Mouse (Mus musculus): ENCODE measurements around the gene Thada. TPM values are rescaled to one million over a fixed set of nuclear protein-coding genes. Genes with fewer than 3 reads are reported as not detected.
A peak's percentile ranks its signal among the peaks of the same experiment; 100 is the strongest.

The Thada gene
- total and polyA plus RNA-seq, 3 experiments = 17.3 to 26.7 (median 22.2) TPM

GRCm38 (mm10) chr17:84330986-84331385 is 135.0 kb downstream of the Thada start:
- no peak overlapping the region for H3K4me3 ChIP-seq (replicated peaks in 1 of 3; ENCODE audit: low read depth in 2 of 3, low read length in 2 of 3, poor library complexity in 1 of 3)
- H3K4me2 ChIP-seq (ENCODE audit: insufficient read depth, low read depth, poor library complexity, severe bottlenecking) = no peak overlapping the region
- peaks cover 3 to 48% of the 10 kb centered on the region in 2 experiments for H3K36me3 ChIP-seq (replicated peaks in 1 of 2; ENCODE audit: control insufficient read depth in 1 of 2, insufficient read depth in 1 of 2, low read length in 1 of 2)
- peak overlapping the region; percentile 41; the same call in 1 of the 2 replicates for H3K27ac ChIP-seq (ENCODE audit: insufficient read depth, low read depth)
- peaks cover 49 to 86% of the 10 kb centered on the region in 2 experiments for H3K4me1 ChIP-seq (ENCODE audit: control insufficient read depth in 1 of 2, insufficient read depth in 2 of 2)
- dilution Hi-C loops (cut with MboI; ENCODE audit: extremely low pct_ligation_motif_present, extremely low pct_unique_long_range_greater_than_20kb, low sequenced_read_pairs) = no loop called here
- in situ Hi-C loops (cut with MboI; ENCODE audit: low pct_ligation_motif_present, low pct_unique_long_range_greater_than_20kb, low sequenced_read_pairs) = no loop called here
- H3K9ac ChIP-seq (ENCODE audit: insufficient read depth, low read depth) = no peak overlapping the region
- DNase-seq (ENCODE audit: extremely low read depth) = no peak
- H3K79me2 ChIP-seq (replicated peaks; ENCODE audit: control insufficient read depth, extremely low read depth, insufficient read depth, poor library complexity, severe bottlenecking) = no peaks in the 10 kb centered on the region; the same call in 1 of the 2 replicates
- H3K27me3 ChIP-seq (replicated peaks) = no peaks in the 10 kb centered on the region
- H3K9me3 ChIP-seq (replicated peaks; ENCODE audit: low read length) = no peaks in the 10 kb centered on the region
- TF ChIP-seq CHD1 (IDR thresholded peaks at IDR 0.05; ENCODE audit: low read depth, low read length) (no peak), TCF12 (IDR thresholded peaks at IDR 0.05; ENCODE audit: low read depth, low read length) (no peak), MAZ (IDR thresholded peaks at IDR 0.05; ENCODE audit: low read depth, low read length) (no peak), TBP (conservative IDR thresholded peaks at IDR 0.05; ENCODE audit: low read depth, low read length) (no peak), RCOR1 (conservative IDR thresholded peaks at IDR 0.05; ENCODE audit: low read depth, low read length) (no peak), MAX (IDR thresholded peaks at IDR 0.05; ENCODE audit: low read length) (no peak), POLR2A (IDR thresholded peaks at IDR 0.05; ENCODE audit: low read depth, low read length) (no peak), CHD2 (IDR thresholded peaks at IDR 0.05; ENCODE audit: low read length) (no peak), ZMIZ1 (IDR thresholded peaks at IDR 0.05; ENCODE audit: low read depth, low read length) (no peak), ZKSCAN1 (IDR thresholded peaks at IDR 0.05; ENCODE audit: borderline replicate concordance, low read depth, low read length) (no peak), PAX5 (IDR thresholded peaks at IDR 0.05; ENCODE audit: low read length) (no peak), JUN (IDR thresholded peaks at IDR 0.05; ENCODE audit: insufficient read depth, low read depth, low read length) (no peak), JUND (conservative IDR thresholded peaks at IDR 0.05; ENCODE audit: low read depth, low read length) (no peak), NRF1 (IDR thresholded peaks at IDR 0.05; ENCODE audit: low read depth, low read length) (no peak), MEF2A (IDR thresholded peaks at IDR 0.05; ENCODE audit: borderline replicate concordance, low read depth, low read length) (no peak), NELFE (IDR thresholded peaks at IDR 0.05; ENCODE audit: low read depth, low read length) (no peak), POLR2AphosphoS2 (IDR thresholded peaks at IDR 0.05; ENCODE audit: low read depth, low read length) (no peak), ELF1 (IDR thresholded peaks at IDR 0.05; ENCODE audit: low read depth, low read length) (no peak), MYC (IDR thresholded peaks at IDR 0.05; ENCODE audit: low read depth, low read length) (no peak), E2F4 (IDR thresholded peaks at IDR 0.05; ENCODE audit: insufficient replicate concordance, low read depth, low read length) (no peak)

- Histone ChIP-seq H3K79me2 (replicated peaks; ENCODE audit: control insufficient read depth, extremely low read depth, insufficient read depth, poor library complexity, severe bottlenecking) (no peaks in the 10 kb centered on the region; the same call in 1 of the 2 replicates), H3K27me3 (replicated peaks) (no peaks in the 10 kb centered on the region), H3K36me3 (replicated peaks in 1 of 2; ENCODE audit: control insufficient read depth in 1 of 2, insufficient read depth in 1 of 2, low read length in 1 of 2) (peaks cover 3 to 50% of the 10 kb centered on the region in 2 experiments), H3K4me3 (replicated peaks in 1 of 3; ENCODE audit: low read depth in 2 of 3, low read length in 2 of 3, poor library complexity in 1 of 3) (no peak overlapping the region), H3K4me1 (ENCODE audit: control insufficient read depth in 1 of 2, insufficient read depth in 2 of 2) (peaks cover 48 to 81% of the 10 kb centered on the region in 2 experiments), H3K9ac (ENCODE audit: insufficient read depth, low read depth) (no peak overlapping the region), H3K27ac (ENCODE audit: insufficient read depth, low read depth) (peak overlapping the region; percentile 35), H3K9me3 (replicated peaks; ENCODE audit: low read length) (no peaks in the 10 kb centered on the region), H3K4me2 (ENCODE audit: insufficient read depth, low read depth, poor library complexity, severe bottlenecking) (peak overlapping the region; percentile 12; the same call in 1 of the 2 replicates)
- TF ChIP-seq CHD1 (IDR thresholded peaks at IDR 0.05; ENCODE audit: low read depth, low read length) (no peak), ZC3H11A (IDR thresholded peaks at IDR 0.05; ENCODE audit: low read depth, low read length) (no peak), SMC3 (IDR thresholded peaks at IDR 0.05; ENCODE audit: low read depth, low read length) (no peak), MEF2A (IDR thresholded peaks at IDR 0.05; ENCODE audit: borderline replicate concordance, low read depth, low read length) (no peak), GABPA (IDR thresholded peaks at IDR 0.05; ENCODE audit: insufficient replicate concordance, low read depth, low read length) (no peak), PAX5 (IDR thresholded peaks at IDR 0.05; ENCODE audit: low read length) (no peak), IRF4 (IDR thresholded peaks at IDR 0.05; ENCODE audit: low read depth, low read length) (no peak), CHD2 (IDR thresholded peaks at IDR 0.05; ENCODE audit: low read length) (no peak), MAX (IDR thresholded peaks at IDR 0.05; ENCODE audit: low read length) (no peak), USF1 (IDR thresholded peaks at IDR 0.05; ENCODE audit: low read depth, low read length) (no peak)
- no peak for DNase-seq (ENCODE audit: extremely low read depth)
- dilution Hi-C loops (cut with MboI; ENCODE audit: extremely low pct_ligation_motif_present, extremely low pct_unique_long_range_greater_than_20kb, low sequenced_read_pairs) (no loop called here), in situ Hi-C loops (cut with MboI; ENCODE audit: low pct_ligation_motif_present, low pct_unique_long_range_greater_than_20kb, low sequenced_read_pairs) (no loop called here)
Measured at GRCm38 (mm10) chr17:84330506-84330905, 135.5 kb downstream of the Thada start.

Data from CH12.LX (cell line).